Mouse (Mus musculus): ENCODE data around the gene Med6. TPM values are rescaled to one million over a fixed set of nuclear protein-coding genes. Genes with fewer than 3 reads are reported as not detected.

Med6 gene
- polyA plus RNA-seq (2014; fragmentation: Nextera tagmentation; extraction: Ambion mirVana), result 56.5 and 59.3 TPM in 2 replicates

GRCm38 (mm10) chr12:81594902-81595671 lies at the start of gene Med6:
Gene Med6, minus strand, starts transcription at chr12:81595008.
- DNase-seq (ENCODE audit: low spot score) (peak; percentile 98), ATAC-seq (peak; percentile 99)
- Histone ChIP-seq H3K27me3 (replicated peaks; ENCODE audit: control insufficient read depth, insufficient read depth, low read length) (0 out of 2 replicates have a peak, but pooled peaks cover under 1% of the 10 kb centered on the region), H3K9me3 (replicated peaks; ENCODE audit: control insufficient read depth, low read length) (no peaks in the 10 kb centered on the region), H3K9ac (ENCODE audit: low read length) (peak within 1 kb of the TSS; percentile 77), H3K36me3 (ENCODE audit: control insufficient read depth, insufficient read depth, low read length) (peaks cover 4% of the 10 kb centered on the region), H3K4me1 (ENCODE audit: control insufficient read depth, insufficient read depth, low read length) (peaks cover 4% of the 10 kb centered on the region; the same call in 1 of the 2 replicates), H3K4me3 (ENCODE audit: low read depth, low read length) (peak within 1 kb of the TSS; percentile 71), H3K4me2 (ENCODE audit: low read length) (peak within 1 kb of the TSS; percentile 79), H3K27ac (ENCODE audit: low read depth, low read length) (0 out of 2 replicates have a peak within 1 kb of the TSS, but pooled peaks have one; percentile 23)
- WGBS, result 4% methylated on average over 36 of the region's 36 CpGs

- Histone ChIP-seq H3K9ac (ENCODE audit: low read length) (0 out of 2 replicates have a peak overlapping the region, but pooled peaks have one; percentile 6), H3K27ac (ENCODE audit: low read depth, low read length) (peak overlapping the region; percentile 58; the same call in 1 of the 2 replicates), H3K4me1 (ENCODE audit: control insufficient read depth, insufficient read depth, low read length) (peaks cover 12% of the 10 kb centered on the region), H3K27me3 (replicated peaks; ENCODE audit: control insufficient read depth, insufficient read depth, low read length) (no peaks in the 10 kb centered on the region), H3K36me3 (ENCODE audit: control insufficient read depth, insufficient read depth, low read length) (no peaks in the 10 kb centered on the region), H3K4me2 (ENCODE audit: low read length) (peak overlapping the region; percentile 24; the same call in 1 of the 2 replicates), H3K4me3 (ENCODE audit: low read depth, low read length) (no peak overlapping the region), H3K9me3 (replicated peaks; ENCODE audit: control insufficient read depth, low read length) (no peaks in the 10 kb centered on the region)
- DNase-seq (ENCODE audit: low spot score), result peak; percentile 81
- WGBS, result 8% methylated on average over 11 of the region's 11 CpGs
- peak; percentile 84 for ATAC-seq
Observed at GRCm38 (mm10) chr12:81642361-81643082, 47.7 kb upstream of the Med6 start.

- H3K27me3 ChIP-seq (replicated peaks; ENCODE audit: control insufficient read depth, insufficient read depth, low read length), result no peaks in the 10 kb centered on the region
- DNase-seq (ENCODE audit: low spot score) (no peak), ATAC-seq (no peak)
- no peak overlapping the region for H3K27ac ChIP-seq (ENCODE audit: low read depth, low read length)
- no peak overlapping the region for H3K4me3 ChIP-seq (ENCODE audit: low read depth, low read length)
- peaks cover 12% of the 10 kb centered on the region for H3K4me1 ChIP-seq (ENCODE audit: control insufficient read depth, insufficient read depth, low read length)
- H3K4me2 ChIP-seq (ENCODE audit: low read length), result no peak overlapping the region
- no peaks in the 10 kb centered on the region for H3K9me3 ChIP-seq (replicated peaks; ENCODE audit: control insufficient read depth, low read length)
- H3K9ac ChIP-seq (ENCODE audit: low read length), result no peak overlapping the region
- WGBS, result 68% methylated on average over 5 of the region's 5 CpGs
- no peaks in the 10 kb centered on the region for H3K36me3 ChIP-seq (ENCODE audit: control insufficient read depth, insufficient read depth, low read length)
Observed at GRCm38 (mm10) chr12:81640656-81641055, 45.8 kb upstream of the Med6 start.

- Histone ChIP-seq H3K27ac (ENCODE audit: low read depth, low read length) (no peak overlapping the region), H3K9ac (ENCODE audit: low read length) (no peak overlapping the region), H3K9me3 (replicated peaks; ENCODE audit: control insufficient read depth, low read length) (no peaks in the 10 kb centered on the region), H3K4me3 (ENCODE audit: low read depth, low read length) (0 out of 2 replicates have a peak overlapping the region, but pooled peaks have one; percentile 73), H3K4me1 (ENCODE audit: control insufficient read depth, insufficient read depth, low read length) (peaks cover 10% of the 10 kb centered on the region), H3K27me3 (replicated peaks; ENCODE audit: control insufficient read depth, insufficient read depth, low read length) (no peaks in the 10 kb centered on the region), H3K36me3 (ENCODE audit: control insufficient read depth, insufficient read depth, low read length) (no peaks in the 10 kb centered on the region), H3K4me2 (ENCODE audit: low read length) (peak overlapping the region; percentile 81)
- DNase-seq (ENCODE audit: low spot score) (no peak), ATAC-seq (no peak)
- WGBS, result 81% methylated on average over 2 of the region's 2 CpGs
Observed at GRCm38 (mm10) chr12:81633246-81633645, 38.4 kb upstream of the Med6 start.

GRCm38 (mm10) chr12:81631661-81632401 lies 37.0 kb upstream of the Med6 start:
- Histone ChIP-seq H3K27ac (ENCODE audit: low read depth, low read length) (peak overlapping the region; percentile 91), H3K27me3 (replicated peaks; ENCODE audit: control insufficient read depth, insufficient read depth, low read length) (no peaks in the 10 kb centered on the region), H3K4me1 (ENCODE audit: control insufficient read depth, insufficient read depth, low read length) (peaks cover 10% of the 10 kb centered on the region), H3K4me3 (ENCODE audit: low read depth, low read length) (peak overlapping the region; percentile 73), H3K9ac (ENCODE audit: low read length) (peak overlapping the region; percentile 92), H3K4me2 (ENCODE audit: low read length) (peak overlapping the region; percentile 81), H3K9me3 (replicated peaks; ENCODE audit: control insufficient read depth, low read length) (no peaks in the 10 kb centered on the region), H3K36me3 (ENCODE audit: control insufficient read depth, insufficient read depth, low read length) (no peaks in the 10 kb centered on the region)
- ATAC-seq, result peak; percentile 40
- 1% methylated on average over 31 of the region's 31 CpGs for WGBS
- DNase-seq (ENCODE audit: low spot score), result peak; percentile 59

- peak; percentile 86 for ATAC-seq
- WGBS, result under 1% methylated on average over 78 of the region's 82 CpGs
Observed at GRCm38 (mm10) chr12:81630915-81631660, 36.3 kb upstream of the Med6 start, which contains the start of gene Ttc9. Gene Ttc9, plus strand, starts transcription at chr12:81631249.

GRCm38 (mm10) chr12:81630520-81630914 lies 35.7 kb upstream of the Med6 start:
- no peaks in the 10 kb centered on the region for H3K36me3 ChIP-seq (ENCODE audit: control insufficient read depth, insufficient read depth, low read length)
- H3K27ac ChIP-seq (ENCODE audit: low read depth, low read length), result peak overlapping the region; percentile 91
- DNase-seq (ENCODE audit: low spot score) (peak; percentile 80), ATAC-seq (peak; percentile 69)
- peak overlapping the region; percentile 81 for H3K4me2 ChIP-seq (ENCODE audit: low read length)
- no peaks in the 10 kb centered on the region for H3K27me3 ChIP-seq (replicated peaks; ENCODE audit: control insufficient read depth, insufficient read depth, low read length)
- H3K4me1 ChIP-seq (ENCODE audit: control insufficient read depth, insufficient read depth, low read length), result peaks cover 10% of the 10 kb centered on the region
- H3K9me3 ChIP-seq (replicated peaks; ENCODE audit: control insufficient read depth, low read length), result no peaks in the 10 kb centered on the region
- peak overlapping the region; percentile 92 for H3K9ac ChIP-seq (ENCODE audit: low read length)
- WGBS, result under 1% methylated on average over 16 of the region's 16 CpGs
- H3K4me3 ChIP-seq (ENCODE audit: low read depth, low read length), result peak overlapping the region; percentile 73

More at GRCm38 (mm10) chr12:81630915-81631660, 36.3 kb upstream of the Med6 start, which contains the start of gene Ttc9:
- Histone ChIP-seq H3K36me3 (ENCODE audit: control insufficient read depth, insufficient read depth, low read length) (no peaks in the 10 kb centered on the region), H3K4me3 (ENCODE audit: low read depth, low read length) (peak within 1 kb of the TSS; percentile 73), H3K4me2 (ENCODE audit: low read length) (peak within 1 kb of the TSS; percentile 81), H3K9ac (ENCODE audit: low read length) (peak within 1 kb of the TSS; percentile 92), H3K27me3 (replicated peaks; ENCODE audit: control insufficient read depth, insufficient read depth, low read length) (no peaks in the 10 kb centered on the region), H3K9me3 (replicated peaks; ENCODE audit: control insufficient read depth, low read length) (no peaks in the 10 kb centered on the region), H3K27ac (ENCODE audit: low read depth, low read length) (peak within 1 kb of the TSS; percentile 91), H3K4me1 (ENCODE audit: control insufficient read depth, insufficient read depth, low read length) (peaks cover 10% of the 10 kb centered on the region)
- DNase-seq (ENCODE audit: low spot score), result peak; percentile 72

GRCm38 (mm10) chr12:81628091-81628490 lies 33.3 kb upstream of the Med6 start:
- Histone ChIP-seq H3K4me3 (ENCODE audit: low read depth, low read length) (no peak overlapping the region), H3K27ac (ENCODE audit: low read depth, low read length) (no peak overlapping the region), H3K36me3 (ENCODE audit: control insufficient read depth, insufficient read depth, low read length) (no peaks in the 10 kb centered on the region), H3K4me1 (ENCODE audit: control insufficient read depth, insufficient read depth, low read length) (peaks cover 6% of the 10 kb centered on the region), H3K9me3 (replicated peaks; ENCODE audit: control insufficient read depth, low read length) (no peaks in the 10 kb centered on the region), H3K27me3 (replicated peaks; ENCODE audit: control insufficient read depth, insufficient read depth, low read length) (no peaks in the 10 kb centered on the region), H3K4me2 (ENCODE audit: low read length) (no peak overlapping the region), H3K9ac (ENCODE audit: low read length) (no peak overlapping the region)
- WGBS, result 81% methylated on average over 4 of the region's 4 CpGs
- DNase-seq (ENCODE audit: low spot score) (no peak), ATAC-seq (no peak)

Measured in forebrain, embryonic 14.5 days (tissue).